Mouse (Mus musculus) forebrain, embryonic 16.5 days (tissue): ENCODE results near the gene Akt1s1. TPM values are rescaled to one million over a fixed set of nuclear protein-coding genes. Genes with fewer than 3 reads are reported as not detected.

Experiments
- ATAC-seq: fragments of 200-750 bp; cut with Nextera tagmentation; 2 replicates; pipeline ENCODE4 v1.8.0; 2017; ENCODE audit warnings: mild to moderate bottlenecking, moderate library complexity
- H3K27ac ChIP-seq: fragments of 300-500 bp; sonication (generic); 2 replicates; pipeline ENCODE4 v1.5.1; 2014; ENCODE audit warnings: low read length, control low read depth
- H3K27me3 ChIP-seq: fragments of 300-500 bp; sonication (generic); replicated peaks from 2 replicates; pipeline ENCODE4 v1.6.1; 2014; ENCODE audit warnings: low read length; ENCODE audit not compliant: control insufficient read depth, insufficient read depth
- H3K36me3 ChIP-seq: fragments of 300-500 bp; sonication (generic); 2 replicates; pipeline ENCODE4 v1.6.1; 2014; ENCODE audit not compliant: control insufficient read depth, insufficient read depth
- H3K4me1 ChIP-seq: fragments of 300-500 bp; sonication (generic); replicated peaks from 2 replicates; pipeline ENCODE4 v1.6.1; 2014; ENCODE audit warnings: low read length; ENCODE audit not compliant: control insufficient read depth, insufficient read depth
- H3K4me2 ChIP-seq: fragments of 300-500 bp; sonication (generic); 2 replicates; pipeline ENCODE4 v1.6.1; 2014; ENCODE audit warnings: mild to moderate bottlenecking, low read length, control low read depth
- H3K4me3 ChIP-seq: fragments of 300-500 bp; sonication (generic); replicated peaks from 2 replicates; pipeline ENCODE4 v1.5.1; 2014; ENCODE audit warnings: mild to moderate bottlenecking, low read length, control low read depth
- H3K9ac ChIP-seq: fragments of 300-500 bp; sonication (generic); replicated peaks from 2 replicates; pipeline ENCODE4 v1.6.1; 2014; ENCODE audit warnings: low read depth, low read length, control low read depth
- H3K9me3 ChIP-seq: fragments of 300-500 bp; sonication (generic); 2 replicates; pipeline ENCODE4 v1.6.1; 2016; ENCODE audit warnings: low read length; ENCODE audit not compliant: control insufficient read depth
- WGBS: fragments of 180-500 bp; shearing (Covaris S2); extraction: QIAGEN DNeasy Blood & Tissue Kit; methylation state at CpG from one replicate; pipeline ENCODE4 v1.1.7; 2014; 5-methylcytosine and 5-hydroxymethylcytosine counted together
- polyA plus RNA-seq: library from polyadenylated mRNA; unstranded; fragments of >200 nt; fragmentation: Nextera tagmentation; extraction: Ambion mirVana; gene quantifications from 2 replicates; pipeline ENCODE4 v1.2.1, GENCODE M21; 2015

Akt1s1 gene
- polyA plus RNA-seq, 1 experiment from 2014 or later: 103 TPM

- Histone ChIP-seq H3K9me3 (no peaks in the 10 kb centered on the region), H3K4me1 (peaks cover 39% of the 10 kb centered on the region), H3K9ac (peak overlapping the region; percentile 22), H3K4me3 (peak overlapping the region; percentile 88), H3K4me2 (peak overlapping the region; percentile 51), H3K27ac (peak overlapping the region; percentile 48), H3K27me3 (no peaks in the 10 kb centered on the region), H3K36me3 (no peaks in the 10 kb centered on the region)
- 21% methylated on average over 14 of the region's 14 CpGs for WGBS
- no peak for ATAC-seq
Measured at GRCm38 (mm10) chr7:44814952-44815553, 33.7 kb upstream of the Akt1s1 start.

- H3K4me3 ChIP-seq: peak within 1 kb of the TSS; percentile 88
- no peaks in the 10 kb centered on the region for H3K9me3 ChIP-seq
- H3K27me3 ChIP-seq: no peaks in the 10 kb centered on the region
- peak within 1 kb of the TSS; percentile 91 for H3K9ac ChIP-seq
- peak within 1 kb of the TSS; percentile 89 for H3K27ac ChIP-seq
- peak within 1 kb of the TSS; percentile 80 for H3K4me2 ChIP-seq
- peaks cover 42% of the 10 kb centered on the region for H3K4me1 ChIP-seq
- WGBS: under 1% methylated on average over 62 of the region's 62 CpGs
- ATAC-seq: peak; percentile 92
- H3K36me3 ChIP-seq: no peaks in the 10 kb centered on the region
Measured at GRCm38 (mm10) chr7:44815721-44816469, 32.9 kb upstream of the Akt1s1 start, which contains the start of the genes Nup62 and Il4i1. Gene Nup62 (plus strand): TSS chr7:44816088. Gene Il4i1 (plus strand): TSS chr7:44816387.

- WGBS: under 1% methylated on average over 51 of the region's 57 CpGs
- peaks cover 42% of the 10 kb centered on the region for H3K4me1 ChIP-seq
- peak within 1 kb of the TSS; percentile 89 for H3K27ac ChIP-seq
- no peaks in the 10 kb centered on the region for H3K27me3 ChIP-seq
- no peaks in the 10 kb centered on the region for H3K9me3 ChIP-seq
- no peaks in the 10 kb centered on the region for H3K36me3 ChIP-seq
- peak within 1 kb of the TSS; percentile 88 for H3K4me3 ChIP-seq
- peak within 1 kb of the TSS; percentile 91 for H3K9ac ChIP-seq
- H3K4me2 ChIP-seq: peak within 1 kb of the TSS; percentile 80
- peak; percentile 31 for ATAC-seq
Measured at GRCm38 (mm10) chr7:44816470-44817021, 32.2 kb upstream of the Akt1s1 start, which contains the start of gene Atf5. Gene Atf5 (minus strand): TSS chr7:44816658.

- Histone ChIP-seq H3K9ac (peak overlapping the region; percentile 91), H3K4me1 (peaks cover 42% of the 10 kb centered on the region), H3K27ac (no peak overlapping the region), H3K9me3 (no peaks in the 10 kb centered on the region), H3K27me3 (no peaks in the 10 kb centered on the region), H3K4me2 (peak overlapping the region; percentile 80), H3K4me3 (peak overlapping the region; percentile 88), H3K36me3 (no peaks in the 10 kb centered on the region)
- ATAC-seq: no peak
- 27% methylated on average over 3 of the region's 3 CpGs for WGBS
Measured at GRCm38 (mm10) chr7:44817441-44817840, 31.4 kb upstream of the Akt1s1 start.

- Histone ChIP-seq H3K4me3 (peak overlapping the region; percentile 88), H3K27me3 (no peaks in the 10 kb centered on the region), H3K27ac (0 out of 2 replicates have a peak overlapping the region, but pooled peaks have one; percentile 27), H3K9me3 (no peaks in the 10 kb centered on the region), H3K4me1 (peaks cover 45% of the 10 kb centered on the region), H3K4me2 (peak overlapping the region; percentile 80), H3K36me3 (no peaks in the 10 kb centered on the region), H3K9ac (peak overlapping the region; percentile 91; the same call in 1 of the 2 replicates)
- WGBS: 14% methylated on average over 2 of the region's 2 CpGs
- no peak for ATAC-seq
Measured at GRCm38 (mm10) chr7:44818164-44818563, 30.6 kb upstream of the Akt1s1 start.

- H3K36me3 ChIP-seq: no peaks in the 10 kb centered on the region
- H3K9me3 ChIP-seq: no peaks in the 10 kb centered on the region
- H3K4me2 ChIP-seq: peak overlapping the region; percentile 80
- H3K27me3 ChIP-seq: no peaks in the 10 kb centered on the region
- H3K9ac ChIP-seq: peak overlapping the region; percentile 50
- peak overlapping the region; percentile 25 for H3K4me3 ChIP-seq
- 0 out of 2 replicates have a peak overlapping the region, but pooled peaks have one; percentile 27 for H3K27ac ChIP-seq
- no peak for ATAC-seq
- peaks cover 48% of the 10 kb centered on the region for H3K4me1 ChIP-seq
- WGBS: 18% methylated on average over 6 of the region's 6 CpGs
Measured at GRCm38 (mm10) chr7:44818751-44819235, 30.0 kb upstream of the Akt1s1 start.

- no peak overlapping the region for H3K27ac ChIP-seq
- no peaks in the 10 kb centered on the region for H3K9me3 ChIP-seq
- 93% methylated on average over 2 of the region's 2 CpGs for WGBS
- H3K27me3 ChIP-seq: no peaks in the 10 kb centered on the region
- H3K4me1 ChIP-seq: peaks cover 48% of the 10 kb centered on the region
- H3K4me3 ChIP-seq: no peak overlapping the region; the same call in 1 of the 2 replicates
- no peaks in the 10 kb centered on the region for H3K36me3 ChIP-seq
- H3K9ac ChIP-seq: peak overlapping the region; percentile 50
- no peak for ATAC-seq
- H3K4me2 ChIP-seq: peak overlapping the region; percentile 80
Measured at GRCm38 (mm10) chr7:44819391-44819790, 29.4 kb upstream of the Akt1s1 start.

GRCm38 (mm10) chr7:44819863-44820262 lies 28.9 kb upstream of the Akt1s1 start:
- no peaks in the 10 kb centered on the region for H3K27me3 ChIP-seq
- no peak for ATAC-seq
- H3K4me3 ChIP-seq: no peak overlapping the region
- H3K27ac ChIP-seq: no peak overlapping the region
- H3K4me2 ChIP-seq: no peak overlapping the region
- peaks cover 50% of the 10 kb centered on the region for H3K4me1 ChIP-seq
- 59% methylated on average over 5 of the region's 5 CpGs for WGBS
- H3K9ac ChIP-seq: 0 out of 2 replicates have a peak overlapping the region, but pooled peaks have one; percentile 5
- H3K36me3 ChIP-seq: no peaks in the 10 kb centered on the region
- no peaks in the 10 kb centered on the region for H3K9me3 ChIP-seq

- Histone ChIP-seq H3K27ac (no peak overlapping the region), H3K9ac (no peak overlapping the region), H3K27me3 (no peaks in the 10 kb centered on the region), H3K9me3 (no peaks in the 10 kb centered on the region), H3K4me1 (peaks cover 47% of the 10 kb centered on the region), H3K4me2 (no peak overlapping the region), H3K36me3 (no peaks in the 10 kb centered on the region), H3K4me3 (no peak overlapping the region)
- no peak for ATAC-seq
- 76% methylated on average over 3 of the region's 3 CpGs for WGBS
Measured at GRCm38 (mm10) chr7:44820525-44820924, 28.3 kb upstream of the Akt1s1 start.
